Mouse (Mus musculus) kidney, adult 8-10 months (tissue): ENCODE measurements around the gene Unc5a.

Experiments
- DNase-seq, 2 experiments: peaks; one replicate each; pipeline ENCODE4 v3.0.0; 2022

The Unc5a gene

DNA sequence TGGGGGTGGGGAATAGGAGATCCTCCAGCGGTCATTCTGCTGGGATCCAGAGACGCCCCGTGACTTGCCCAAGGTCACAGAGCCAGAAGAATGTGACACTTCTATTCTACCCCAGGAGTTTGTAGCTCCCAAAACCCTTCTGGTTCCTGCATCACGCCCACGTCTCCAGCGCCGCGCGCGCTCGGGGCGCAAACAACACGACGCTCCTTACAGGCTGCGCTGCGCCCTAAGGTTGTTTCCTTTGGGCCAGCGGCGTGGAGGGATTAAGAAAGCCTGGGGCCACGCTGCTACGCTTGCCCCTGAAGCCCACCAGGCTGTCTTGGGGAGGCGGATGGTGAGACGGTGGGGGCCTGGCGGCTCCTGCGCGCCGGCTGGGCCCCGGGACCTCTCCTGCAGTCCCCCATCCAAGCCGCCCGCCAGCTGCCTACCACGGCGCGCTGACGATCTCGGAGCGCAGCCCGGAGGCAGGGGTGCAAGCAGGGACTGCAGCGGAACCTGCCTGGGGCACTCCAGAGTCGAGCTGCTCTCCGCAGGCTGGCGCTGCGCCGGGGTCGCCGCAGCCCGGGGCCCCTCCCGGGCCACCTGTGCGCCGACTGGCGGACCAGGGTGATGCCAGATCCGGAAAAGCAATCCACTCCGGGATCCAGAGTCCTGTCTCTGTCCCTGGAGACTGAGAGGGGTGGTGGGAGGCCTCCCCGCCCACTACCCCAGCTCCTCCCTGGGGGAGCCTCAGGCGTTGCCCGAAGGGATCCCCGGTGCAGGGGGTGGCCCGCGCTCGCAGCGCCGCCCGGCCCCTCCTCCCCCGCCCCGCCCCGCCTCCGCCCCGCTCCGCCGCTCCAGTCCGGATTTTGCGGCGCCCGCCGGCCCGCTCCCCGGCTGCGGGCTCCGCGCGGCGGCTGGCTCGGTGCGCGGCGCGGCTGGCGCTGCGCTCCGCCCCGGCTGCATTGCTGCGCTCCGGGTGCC, at the start of gene Unc5a:
Gene Unc5a, plus strand, starts transcription at position 881 of the 963 bp plus-strand sequence.
- DNase-seq, result no peak

DNA sequence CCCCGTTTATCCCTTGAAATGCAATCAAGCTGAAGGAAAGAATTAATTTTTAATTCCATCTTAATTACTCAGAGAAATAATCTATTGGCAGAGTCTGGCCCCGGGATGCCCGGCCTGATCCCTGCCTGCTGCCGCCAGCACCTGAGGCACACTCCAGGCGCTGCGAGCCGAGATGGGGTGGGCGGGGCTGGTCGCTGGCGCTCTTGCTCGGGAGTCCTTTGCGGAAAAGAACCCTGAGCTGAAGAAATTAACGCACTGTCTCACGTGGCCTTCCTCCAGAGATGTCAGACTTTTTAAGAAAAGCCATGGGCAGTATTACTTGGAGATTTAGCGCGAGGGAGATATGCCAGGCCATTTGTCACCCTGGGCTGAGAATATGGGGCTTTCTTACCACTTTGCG, 37.2 kb upstream of the Unc5a start:
- no peak for DNase-seq

DNA sequence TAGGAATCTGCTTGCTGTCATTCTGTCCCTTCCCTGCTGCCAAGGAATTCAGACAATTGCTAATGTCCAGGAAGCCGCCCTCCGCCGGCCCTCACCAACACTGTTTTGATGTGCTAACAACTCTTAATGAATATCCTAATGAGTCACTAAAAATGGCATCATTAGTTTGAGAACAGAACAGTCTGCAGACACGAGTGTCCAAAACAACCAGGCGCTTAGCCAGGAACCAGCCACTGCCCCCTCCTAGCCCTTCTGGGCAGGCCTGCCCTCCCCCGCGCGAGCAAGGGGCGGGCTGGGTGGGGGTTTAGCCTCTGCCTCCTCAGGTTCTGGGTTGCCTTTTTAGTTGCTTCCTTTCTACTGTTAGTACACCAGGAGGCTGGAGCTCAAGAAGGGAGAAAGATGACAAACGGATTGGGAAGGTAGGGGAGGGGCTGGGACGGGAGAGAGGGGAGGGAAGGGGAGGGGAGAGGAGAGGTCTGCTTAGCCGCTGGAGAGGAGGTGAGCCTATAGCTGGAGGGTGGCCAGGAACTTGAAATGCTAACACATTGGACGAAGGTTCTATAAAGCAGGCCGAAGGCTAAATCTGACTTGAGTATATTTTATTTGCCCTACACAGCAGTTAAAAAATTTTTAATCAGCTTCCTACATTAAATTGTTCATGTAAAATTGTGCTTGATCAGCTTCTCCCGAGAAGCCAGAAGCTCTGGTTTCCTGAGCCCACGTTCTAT, 36.2 kb upstream of the Unc5a start:
- no peak for DNase-seq

DNA sequence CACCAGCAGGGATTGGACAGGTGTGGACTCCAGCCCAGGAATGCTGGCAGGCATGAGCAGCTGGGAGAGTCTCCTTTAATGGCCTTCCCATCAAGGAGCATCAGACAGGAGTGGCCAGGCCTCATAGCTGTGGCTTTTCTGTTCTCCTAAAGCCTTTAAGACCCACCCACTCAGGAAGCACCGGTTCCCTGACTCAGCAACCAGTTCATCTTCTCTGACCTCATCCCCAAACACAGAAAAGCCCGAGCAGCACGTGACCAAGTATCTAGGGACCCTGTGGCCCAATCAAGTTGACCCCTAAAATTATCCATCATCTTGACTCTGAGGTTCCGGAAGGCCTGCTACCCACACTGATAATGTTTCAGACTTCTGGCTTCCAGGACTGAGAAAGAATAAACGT, 32.6 kb upstream of the Unc5a start:
- DNase-seq, result no peak

DNA sequence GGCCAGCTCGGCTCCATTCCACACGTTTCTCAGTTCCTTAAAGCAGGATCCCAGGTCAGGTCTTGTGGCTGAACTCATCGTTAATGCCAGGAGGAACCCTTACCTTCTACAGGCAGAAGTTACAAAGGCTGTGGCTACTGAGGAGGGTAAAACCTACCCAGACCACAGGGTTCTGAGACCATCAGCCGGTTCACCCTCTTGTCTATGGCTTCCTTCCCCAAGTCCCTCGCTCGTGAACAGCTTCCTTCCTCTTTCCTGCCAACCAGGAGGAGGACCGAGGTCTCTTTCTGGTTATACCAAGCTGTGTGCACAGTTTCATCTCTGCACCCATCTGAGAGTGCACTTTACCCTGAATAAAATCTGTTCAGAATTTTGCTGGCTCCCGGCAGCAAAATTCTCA, 30.3 kb upstream of the Unc5a start:
- DNase-seq, result no peak

DNA sequence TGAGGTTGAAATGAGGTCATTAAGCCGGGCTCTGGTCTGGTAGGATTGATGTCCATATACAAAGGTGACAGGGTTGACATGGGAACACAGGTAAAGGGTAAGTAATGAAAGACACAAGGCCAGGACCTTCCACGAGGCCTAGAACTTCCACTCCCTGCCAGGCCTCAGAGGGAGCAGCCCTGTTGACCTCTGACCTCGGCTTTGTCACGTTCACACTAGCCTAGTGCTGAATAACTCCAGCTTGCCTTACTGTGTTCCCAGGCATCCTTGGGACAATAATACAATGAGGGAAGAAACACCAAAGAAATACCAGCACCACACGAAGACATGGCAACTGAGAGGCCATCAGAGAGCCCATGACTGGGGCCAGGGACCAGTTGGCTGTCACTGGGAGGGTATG, 29.5 kb upstream of the Unc5a start:
- no peak for DNase-seq

DNA sequence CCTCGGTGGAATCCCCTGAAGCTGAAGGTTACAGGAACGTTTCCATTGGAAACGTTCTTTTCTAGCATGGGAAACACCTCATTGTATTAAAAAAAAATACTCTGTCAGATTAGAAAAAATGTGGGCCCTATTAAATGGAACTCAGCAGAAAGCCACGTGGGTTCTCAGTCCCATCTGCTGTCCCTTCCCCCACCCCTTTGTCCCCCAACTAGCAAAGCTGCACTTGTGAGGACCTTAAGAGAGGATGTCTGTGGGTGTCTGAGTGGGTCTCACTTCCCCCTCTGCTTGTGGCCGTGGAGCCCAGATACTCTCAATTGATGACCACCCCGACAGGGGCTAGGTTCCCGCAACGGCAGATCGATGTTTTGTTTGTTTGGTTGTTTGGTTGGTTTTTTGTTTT, 27.5 kb upstream of the Unc5a start:
- no peak for DNase-seq

DNA sequence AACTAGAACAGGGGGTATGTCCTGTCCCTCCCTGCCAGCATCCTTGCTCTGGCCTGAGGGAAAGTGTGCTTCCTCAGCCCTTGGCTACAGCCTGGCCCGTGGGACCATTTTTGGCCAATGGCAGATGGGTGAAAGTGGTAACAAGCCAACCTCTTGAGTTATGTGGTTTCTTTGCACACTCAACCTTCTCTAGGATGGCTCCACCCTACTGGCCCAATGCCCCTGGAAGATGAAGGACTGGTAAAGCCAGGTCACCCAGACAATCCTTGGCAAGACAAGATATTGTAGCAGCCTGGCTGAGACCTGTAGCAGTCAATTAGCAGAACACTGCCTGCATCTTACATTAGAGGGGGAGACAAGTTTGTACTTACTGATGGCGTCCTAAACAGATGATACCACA, 25.5 kb upstream of the Unc5a start:
- DNase-seq, result no peak

DNA sequence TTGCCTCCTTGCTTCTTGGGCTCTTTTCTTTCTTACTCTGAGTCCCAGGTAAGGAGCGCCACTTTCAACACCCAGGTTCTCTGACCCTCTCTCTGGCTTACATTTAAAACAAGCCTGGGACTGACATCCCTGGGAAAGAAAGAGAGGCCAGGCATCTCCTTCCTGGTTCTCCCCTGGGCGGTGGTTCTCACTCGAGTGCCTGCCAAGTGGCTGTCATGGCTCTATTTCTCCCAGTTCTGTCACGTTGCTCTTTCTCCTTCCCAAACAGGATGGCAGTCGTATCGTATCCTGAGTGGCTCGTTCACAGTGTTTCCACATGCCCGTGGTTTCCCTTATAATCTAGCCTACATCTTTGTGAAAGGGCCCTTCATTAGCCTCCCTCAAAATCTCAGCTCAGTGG, 23.7 kb upstream of the Unc5a start:
- no peak for DNase-seq

DNA sequence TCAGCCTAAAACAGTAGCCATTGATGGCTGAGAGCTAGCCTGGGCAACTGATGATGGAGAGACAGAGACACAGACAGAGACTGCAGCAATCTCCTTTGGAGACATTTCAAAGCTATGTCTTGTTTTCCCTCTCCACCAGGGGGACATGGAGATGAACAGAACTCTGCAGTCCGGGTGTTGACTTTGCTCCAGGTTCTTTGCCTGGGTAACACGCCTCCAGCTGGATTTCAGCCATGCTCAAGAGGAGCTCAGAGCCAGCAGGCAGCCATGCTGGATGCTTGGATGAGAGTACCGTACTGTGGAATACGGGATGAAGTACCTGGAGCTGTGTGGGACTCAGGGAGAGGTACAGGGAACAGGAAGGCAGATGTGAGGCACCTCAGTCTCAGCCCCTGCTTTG, 22.6 kb upstream of the Unc5a start:
- DNase-seq, result no peak

DNA sequence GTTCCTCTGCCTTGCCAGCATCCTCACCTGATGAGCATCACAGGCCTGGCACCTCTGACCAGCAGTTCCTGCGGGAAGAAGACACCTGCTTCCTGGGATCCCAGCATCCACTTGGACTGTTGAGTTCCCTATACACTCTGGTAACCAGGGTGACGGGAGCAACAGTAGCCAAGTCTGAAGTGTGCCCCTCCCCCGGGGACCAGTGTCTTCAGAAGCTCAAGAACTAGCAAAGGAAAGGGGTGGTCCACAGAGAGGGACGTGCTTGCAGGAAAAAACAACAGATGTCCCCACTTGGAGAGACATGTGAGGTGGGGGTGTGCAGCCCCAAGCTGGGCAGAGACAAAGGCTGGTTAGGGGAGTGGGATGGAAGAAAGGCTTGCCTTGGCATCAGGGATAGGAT, 19.1 kb upstream of the Unc5a start:
- DNase-seq, result no peak

DNA sequence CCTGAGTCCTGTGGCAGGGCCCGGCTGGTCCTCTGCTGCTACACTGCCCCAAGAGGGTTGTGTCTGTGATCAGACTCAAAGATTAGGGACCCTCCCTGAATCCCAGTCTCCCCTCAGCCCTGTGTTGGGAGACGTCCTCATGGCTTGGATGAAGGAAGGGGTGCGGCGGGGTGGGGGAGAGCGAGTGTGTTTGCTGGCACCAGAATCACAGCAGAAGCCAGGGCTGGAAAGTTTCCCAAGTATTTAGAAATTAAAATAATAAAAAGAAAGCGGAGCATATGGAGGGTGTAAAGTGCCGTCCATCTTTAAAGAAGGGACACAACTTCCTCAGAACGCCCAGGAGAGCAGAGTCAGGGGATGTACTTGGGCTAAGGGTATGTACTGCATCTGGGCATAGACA, 14.3 kb upstream of the Unc5a start:
- no peak for DNase-seq

DNA sequence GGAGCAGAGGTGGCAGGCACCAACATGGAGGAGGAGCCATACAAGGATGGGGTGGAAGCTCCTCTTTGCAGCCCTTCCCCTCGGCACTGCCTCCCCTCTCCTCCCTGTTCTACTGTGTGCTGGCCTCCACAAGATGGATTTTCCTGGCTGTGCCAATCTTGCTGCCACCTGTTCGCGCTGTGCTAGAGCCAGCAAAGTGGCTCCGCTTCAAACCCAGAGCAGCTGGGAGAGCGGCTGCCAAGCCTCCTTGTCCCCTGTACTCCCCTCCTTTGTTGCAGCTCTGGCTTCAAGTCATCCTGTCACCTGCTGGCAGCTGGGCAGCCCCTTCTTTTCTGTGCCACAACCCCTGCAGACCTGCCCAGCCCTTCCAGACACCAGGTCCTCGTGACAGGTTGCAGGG, 13.0 kb upstream of the Unc5a start:
- no peak for DNase-seq

DNA sequence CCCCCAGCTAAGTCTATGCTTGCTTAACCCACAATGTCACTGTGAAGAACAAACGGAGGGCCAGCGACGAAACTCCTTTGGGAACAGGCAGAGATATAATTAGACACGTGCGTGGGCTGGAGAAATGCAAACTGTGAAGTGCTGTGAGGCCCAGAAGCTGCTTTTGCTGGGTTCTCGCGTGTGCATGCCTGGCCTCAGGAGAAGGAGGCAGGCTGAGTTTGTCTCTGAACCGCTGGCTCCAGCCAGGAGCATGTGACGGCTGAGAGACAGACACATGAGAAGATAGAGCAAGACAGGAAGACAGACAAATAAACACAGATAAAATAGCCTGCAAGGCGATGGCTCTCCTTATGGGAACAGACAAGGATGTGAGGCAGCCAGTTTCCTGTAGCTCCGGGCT, 11.3 kb upstream of the Unc5a start:
- DNase-seq, result no peak

DNA sequence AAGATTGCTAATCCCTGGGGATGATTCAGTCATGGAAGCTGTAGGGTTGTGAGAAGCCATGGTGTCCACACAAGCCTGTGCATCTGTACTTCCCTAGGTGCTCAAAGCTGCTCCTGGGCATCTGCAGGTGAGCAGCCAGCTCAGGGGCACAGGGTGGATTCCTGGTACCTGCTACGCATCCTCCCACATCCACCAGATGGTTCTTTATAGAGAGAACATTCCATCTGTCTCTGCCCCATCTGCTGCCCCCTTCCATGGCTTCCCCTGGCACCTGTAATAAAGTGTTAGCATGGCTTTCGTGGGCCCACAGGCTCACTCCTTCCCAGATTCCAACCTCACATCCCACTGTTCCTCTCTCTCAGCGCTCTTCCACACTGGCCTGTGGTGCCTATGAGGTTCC, 10.7 kb upstream of the Unc5a start:
- no peak for DNase-seq

DNA sequence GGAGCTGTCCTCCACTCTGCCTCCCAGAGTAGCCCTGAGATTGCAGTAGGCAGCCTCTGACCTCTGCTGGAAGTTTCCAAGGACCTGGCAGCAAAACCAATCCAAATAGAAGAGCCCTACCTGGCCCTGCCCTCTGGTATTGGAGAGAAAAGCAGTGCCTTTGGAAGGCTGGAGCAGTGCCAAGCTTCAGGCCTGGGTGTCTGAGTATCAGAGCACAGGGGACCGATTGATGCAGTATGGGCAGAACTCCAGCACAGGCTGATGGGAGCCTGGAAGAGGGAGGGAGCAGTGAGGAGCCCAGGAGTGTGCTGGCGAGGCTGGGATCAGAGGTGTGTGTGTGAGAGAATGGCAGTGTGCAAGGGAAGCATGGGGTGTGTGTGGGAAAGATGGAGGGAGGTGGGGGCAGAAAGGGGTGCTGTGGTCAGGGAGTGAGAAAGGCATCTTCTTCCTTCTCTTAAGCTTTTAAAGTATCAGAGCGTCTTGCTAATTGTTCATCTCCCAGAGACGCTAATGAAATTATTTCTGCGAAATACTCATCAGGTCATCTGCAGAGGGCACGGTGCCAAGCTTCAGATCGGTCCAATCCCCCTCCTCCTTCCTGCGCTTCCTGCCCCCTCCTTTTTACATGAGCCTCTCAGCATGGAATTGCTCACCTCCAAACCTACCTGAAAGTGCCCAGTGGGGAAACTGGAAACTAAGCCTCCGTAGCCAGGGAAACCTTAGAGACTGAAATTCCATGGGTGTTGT, 4.6 kb upstream of the Unc5a start:
- DNase-seq, result no peak

DNA sequence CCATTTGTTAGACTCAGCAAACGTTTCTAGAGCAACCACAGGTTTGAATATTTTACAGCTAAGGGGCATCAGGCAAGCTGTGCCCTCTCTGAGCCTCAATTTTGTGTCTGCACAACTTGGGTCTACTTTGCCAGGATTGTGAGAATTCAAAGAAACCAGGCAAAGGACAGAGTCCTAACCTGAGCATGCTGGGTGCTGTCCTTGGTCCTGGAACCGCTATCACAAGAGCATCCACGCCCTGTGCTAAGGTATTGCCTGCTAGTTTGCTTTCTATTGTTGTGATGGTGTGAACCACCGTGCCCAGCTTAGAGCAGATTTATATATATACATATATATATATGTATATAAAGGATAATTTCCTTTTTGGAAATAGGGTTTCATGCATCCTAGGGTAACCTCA, 3.9 kb upstream of the Unc5a start:
- peak in 1 of 2 experiments; percentile 34 for DNase-seq

DNA sequence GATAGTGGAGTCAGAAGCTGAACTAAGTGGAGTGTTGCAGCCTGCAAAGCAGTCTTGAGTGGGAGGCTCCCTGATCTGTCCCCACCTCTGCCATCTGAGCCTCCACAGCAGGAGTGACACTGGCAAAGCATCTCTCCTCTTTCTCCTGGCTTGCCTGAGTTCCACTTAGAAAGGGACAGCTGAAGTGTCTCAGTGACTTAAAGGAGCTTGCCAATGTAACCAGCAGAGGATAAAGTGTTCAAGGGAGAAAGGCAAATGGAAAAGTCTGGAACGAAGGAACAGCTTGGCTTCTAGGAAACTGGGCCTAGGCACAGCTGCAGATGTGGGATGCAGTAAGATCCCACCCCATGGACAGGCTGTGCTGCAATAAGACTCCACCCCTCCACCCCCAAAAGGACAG, 2.8 kb upstream of the Unc5a start:
- no peak for DNase-seq

DNA sequence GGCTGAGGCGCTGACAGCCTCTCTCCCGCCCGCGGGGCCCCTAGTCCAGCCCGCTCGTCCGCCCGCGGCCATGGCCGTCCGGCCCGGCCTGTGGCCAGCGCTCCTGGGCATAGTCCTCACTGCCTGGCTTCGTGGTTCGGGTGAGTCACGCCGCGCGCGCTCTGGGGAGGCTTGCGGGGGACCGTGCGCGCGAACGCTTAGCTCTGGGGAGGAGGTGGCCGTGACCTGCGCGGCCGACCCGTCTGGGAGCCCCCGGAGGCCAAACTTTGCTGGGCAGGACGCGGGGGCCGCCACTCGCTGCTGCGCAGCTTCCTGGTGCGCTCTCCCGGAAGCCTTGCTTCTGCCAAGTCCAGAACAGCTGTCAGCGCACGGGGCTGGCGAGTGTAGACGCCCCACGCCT, 381 bp downstream of the Unc5a start:
- DNase-seq, result no peak

DNA sequence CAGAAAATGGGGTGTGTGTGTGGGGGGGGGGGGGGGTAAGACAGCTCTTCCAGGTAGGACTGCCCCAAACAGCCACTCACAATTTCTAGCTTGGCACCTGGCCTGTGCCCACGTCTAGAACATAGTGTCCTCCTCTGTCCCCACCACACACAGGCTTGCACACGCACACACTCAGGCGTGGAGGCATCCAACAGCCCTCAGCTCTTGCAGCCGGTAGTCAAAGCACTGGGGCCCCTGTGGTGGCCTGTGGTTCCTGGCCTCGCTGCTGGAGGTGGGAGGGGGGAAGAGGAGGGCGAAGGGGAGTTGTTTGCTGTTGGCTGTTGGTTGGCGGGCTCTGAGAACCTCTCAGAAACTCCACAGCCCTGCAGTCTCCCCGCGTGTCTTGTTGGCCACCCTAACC, 920 bp downstream of the Unc5a start:
- no peak for DNase-seq

DNA sequence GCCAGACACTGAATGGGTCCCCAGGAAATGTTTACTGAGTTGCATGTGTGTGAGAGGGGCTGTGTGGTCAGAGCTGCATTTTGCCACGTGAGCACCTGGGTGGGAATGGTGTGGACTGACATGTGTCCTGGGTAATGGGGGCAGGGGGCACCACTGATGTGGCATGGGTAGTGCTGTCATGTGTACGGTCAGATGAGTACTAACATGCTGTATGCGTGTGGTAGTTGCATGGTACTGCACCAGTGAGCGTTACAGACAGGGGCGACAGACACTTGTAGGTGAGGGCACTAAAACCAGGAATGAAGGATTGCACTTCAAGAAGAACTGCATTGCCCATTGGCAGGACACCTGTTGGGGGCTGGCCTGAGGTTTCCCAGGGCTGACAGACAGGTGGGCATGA, 2.0 kb downstream of the Unc5a start:
- DNase-seq, result no peak

DNA sequence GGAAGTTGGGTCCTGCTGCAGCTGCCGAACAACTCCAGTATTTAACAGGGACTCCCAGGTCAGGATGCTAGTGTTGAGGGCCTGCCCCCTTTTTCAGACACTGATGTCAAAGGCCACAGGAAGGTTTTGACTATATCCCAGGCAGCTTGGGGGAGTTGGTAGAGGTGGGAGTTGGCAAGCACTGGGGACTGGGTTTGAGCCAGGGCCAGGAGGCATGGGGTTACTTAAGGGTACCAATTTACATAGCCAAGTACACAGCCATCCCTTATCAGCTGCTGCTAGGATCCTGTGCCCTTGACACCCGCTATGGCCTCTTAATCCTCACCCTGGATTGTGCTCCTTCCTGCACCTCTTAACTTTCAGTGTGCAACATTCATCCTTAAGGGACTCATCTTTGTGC, 5.5 kb downstream of the Unc5a start:
- no peak for DNase-seq

DNA sequence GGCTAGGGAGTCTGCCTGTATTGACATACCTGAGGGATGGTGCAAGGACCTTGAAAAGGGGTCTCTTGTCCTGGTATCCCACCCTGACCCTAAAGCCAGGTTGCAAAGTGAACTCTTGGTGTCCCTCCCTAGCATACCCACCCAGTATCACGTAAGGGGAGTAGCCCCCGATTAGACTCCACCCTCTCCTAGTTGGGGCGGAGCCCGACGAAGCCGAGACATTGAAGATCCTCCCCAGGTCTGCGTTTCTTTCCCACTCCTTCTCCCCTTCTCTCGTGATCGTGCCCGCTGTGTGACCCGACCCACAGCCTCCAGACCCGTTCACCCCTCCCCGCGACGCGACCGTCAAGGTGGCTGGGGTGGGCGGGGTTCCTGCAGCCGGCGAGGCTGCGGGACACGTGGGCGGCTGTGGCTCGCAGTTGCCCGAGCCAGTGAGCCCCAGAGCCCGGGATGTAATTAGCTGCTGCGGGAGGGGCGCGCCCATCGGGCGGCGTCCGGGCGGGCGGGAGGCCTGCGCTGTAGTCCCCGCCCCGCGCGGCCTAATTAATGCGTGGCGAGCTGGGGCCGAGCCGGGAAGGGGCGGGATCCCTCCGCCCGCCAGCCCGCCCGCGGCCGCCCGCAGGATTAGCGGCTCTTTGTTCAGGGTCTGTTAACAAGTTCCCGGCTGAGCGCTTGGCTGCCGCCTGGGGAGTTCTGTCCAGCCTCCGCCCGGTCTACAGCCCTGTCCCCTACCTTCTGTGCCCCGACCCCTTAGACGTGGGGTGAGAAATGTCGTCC, 6.7 kb downstream of the Unc5a start:
- no peak for DNase-seq
